Mouse (Mus musculus): ENCODE results near the gene Nmnat1. TPM values are rescaled to one million over a fixed set of nuclear protein-coding genes. Genes with fewer than 3 reads are reported as not detected.

Nmnat1 gene
- polyA plus RNA-seq, 1 experiment from 2014 or later: 10.5 TPM

- H3K4me3 ChIP-seq: peak within 1 kb of the TSS; percentile 99
- peaks cover 33% of the 10 kb centered on the region for H3K4me1 ChIP-seq
- peak within 1 kb of the TSS; percentile 100 for H3K27ac ChIP-seq (replicated peaks)
- H3K36me3 ChIP-seq: no peaks in the 10 kb centered on the region
- ATAC-seq (replicated peaks): peak; percentile 96
- H3K9ac ChIP-seq (replicated peaks): peak within 1 kb of the TSS; percentile 95
- no peaks in the 10 kb centered on the region for H3K27me3 ChIP-seq
- no peaks in the 10 kb centered on the region for H3K9me3 ChIP-seq
- WGBS: under 1% methylated on average over 48 of the region's 50 CpGs
- H3K4me2 ChIP-seq (replicated peaks): peak within 1 kb of the TSS; percentile 81
These were observed 58.4 kb downstream of the Nmnat1 start, which contains the start of gene Ube4b for GRCm38 (mm10) chr4:149426325-149427199. TSS of gene Ube4b (minus strand) at chr4:149426749.

- Histone ChIP-seq H3K4me2 (replicated peaks) (peak overlapping the region; percentile 81), H3K27ac (replicated peaks) (peak overlapping the region; percentile 100), H3K9me3 (no peaks in the 10 kb centered on the region), H3K36me3 (no peaks in the 10 kb centered on the region), H3K4me1 (peaks cover 37% of the 10 kb centered on the region), H3K9ac (replicated peaks) (peak overlapping the region; percentile 95), H3K4me3 (peak overlapping the region; percentile 99), H3K27me3 (no peaks in the 10 kb centered on the region)
- ATAC-seq (replicated peaks): peak; percentile 83
- under 1% methylated on average over 35 of the region's 35 CpGs for WGBS
These were observed 59.2 kb downstream of the Nmnat1 start for GRCm38 (mm10) chr4:149425801-149426292.

- Histone ChIP-seq H3K4me2 (replicated peaks) (peak overlapping the region; percentile 81), H3K4me1 (peaks cover 37% of the 10 kb centered on the region), H3K36me3 (no peaks in the 10 kb centered on the region), H3K9ac (replicated peaks) (peak overlapping the region; percentile 95), H3K4me3 (peak overlapping the region; percentile 99), H3K27me3 (no peaks in the 10 kb centered on the region), H3K27ac (replicated peaks) (peak overlapping the region; percentile 100), H3K9me3 (no peaks in the 10 kb centered on the region)
- 1% methylated on average over 9 of the region's 9 CpGs for WGBS
- ATAC-seq (replicated peaks): no peak
These were observed 60.2 kb downstream of the Nmnat1 start for GRCm38 (mm10) chr4:149424755-149425154.

GRCm38 (mm10) chr4:149417854-149418365 is 67.1 kb downstream of the Nmnat1 start:
- H3K36me3 ChIP-seq: no peaks in the 10 kb centered on the region
- H3K27me3 ChIP-seq: no peaks in the 10 kb centered on the region
- no peak for ATAC-seq (replicated peaks)
- no peak overlapping the region for H3K4me3 ChIP-seq
- H3K9ac ChIP-seq (replicated peaks): no peak overlapping the region
- 85% methylated on average over 5 of the region's 5 CpGs for WGBS
- H3K4me1 ChIP-seq: peaks cover 47% of the 10 kb centered on the region
- H3K27ac ChIP-seq (replicated peaks): no peak overlapping the region
- H3K9me3 ChIP-seq: no peaks in the 10 kb centered on the region
- H3K4me2 ChIP-seq (replicated peaks): no peak overlapping the region

Other genes with a start within 250 kb of the Nmnat1 start
- 135 and 141 TPM in 2 replicates for gene Kif1b, start 177.5 kb downstream of the Nmnat1 start, polyA plus RNA-seq (2015; fragmentation: Nextera tagmentation; extraction: Ambion mirVana)
- 58.0 and 58.4 TPM in 2 replicates for gene Ube4b, start 58.5 kb downstream of the Nmnat1 start, polyA plus RNA-seq (2015; fragmentation: Nextera tagmentation; extraction: Ambion mirVana)
- not detected in 2 replicates for gene Rbp7, start 30.2 kb downstream of the Nmnat1 start, polyA plus RNA-seq (2015; fragmentation: Nextera tagmentation; extraction: Ambion mirVana)
- gene Tmem274, start 7.8 kb downstream of the Nmnat1 start, polyA plus RNA-seq (2015; fragmentation: Nextera tagmentation; extraction: Ambion mirVana): 0.39 TPM in 1 of 2 replicates, not detected in the other
- 47.9 and 51.0 TPM in 2 replicates for gene Lzic, start within 50 bp of the Nmnat1 start, polyA plus RNA-seq (2015; fragmentation: Nextera tagmentation; extraction: Ambion mirVana)
- gene Ctnnbip1, start 33.0 kb upstream of the Nmnat1 start, polyA plus RNA-seq (2015; fragmentation: Nextera tagmentation; extraction: Ambion mirVana): 98.1 and 113 TPM in 2 replicates
- gene Clstn1, start 101.3 kb upstream of the Nmnat1 start, polyA plus RNA-seq (2015; fragmentation: Nextera tagmentation; extraction: Ambion mirVana): 107 and 111 TPM in 2 replicates
- gene Pik3cd, start 217.4 kb upstream of the Nmnat1 start, polyA plus RNA-seq (2015; fragmentation: Nextera tagmentation; extraction: Ambion mirVana): 16.5 and 18.2 TPM in 2 replicates